In genomic region chr5:52910159-52910591, GRCm38 (mm10) we compare ENCODE assay signal across 8 mouse cellular contexts.
DNase-seq lines count a peak whose midpoint lies in the region; ATAC-seq and TF ChIP-seq lines count a peak whose summit lies in the region.

No protein-coding gene starts in this region.

- H3K4me3 ChIP-seq in kidney, postnatal 0 days (replicated peaks; ENCODE audit: low read depth, low read length): 0 out of 2 replicates have a peak overlapping the region, but pooled peaks have one; percentile 1
- peak overlapping the region; percentile 33 for H3K4me3 ChIP-seq in heart, embryonic 11.5 days (ENCODE audit: low read depth, low read length)
- H3K4me3 ChIP-seq in liver, embryonic 11.5 days (ENCODE audit: low read depth, low read length): peak overlapping the region; percentile 36
- H3K4me3 ChIP-seq in midbrain, postnatal 0 days (ENCODE audit: low read depth, low read length): no peak overlapping the region

- peak overlapping the region; percentile 41 for H3K4me2 ChIP-seq in kidney, postnatal 0 days (ENCODE audit: low read length)
- peak overlapping the region; percentile 62 for H3K4me2 ChIP-seq in heart, embryonic 11.5 days
- H3K4me2 ChIP-seq in liver, embryonic 11.5 days: peak overlapping the region; percentile 63
- peak overlapping the region; percentile 36 for H3K4me2 ChIP-seq in midbrain, postnatal 0 days (ENCODE audit: low read depth, low read length, poor library complexity, severe bottlenecking)

- no peaks in the 10 kb centered on the region for H3K36me3 ChIP-seq in kidney, postnatal 0 days (ENCODE audit: insufficient read depth, low read length)
- no peaks in the 10 kb centered on the region for H3K36me3 ChIP-seq in heart, embryonic 11.5 days (ENCODE audit: control insufficient read depth, insufficient read depth, low read length)
- no peaks in the 10 kb centered on the region for H3K36me3 ChIP-seq in liver, embryonic 11.5 days (ENCODE audit: control insufficient read depth, insufficient read depth, low read length)
- no peaks in the 10 kb centered on the region; the same call in 1 of the 2 replicates for H3K36me3 ChIP-seq in midbrain, postnatal 0 days (ENCODE audit: insufficient read depth, low read length)

- no peaks in the 10 kb centered on the region for H3K27me3 ChIP-seq in kidney, postnatal 0 days (ENCODE audit: insufficient read depth, low read length)
- H3K27me3 ChIP-seq in heart, embryonic 11.5 days (ENCODE audit: control insufficient read depth, insufficient read depth, low read length): no peaks in the 10 kb centered on the region
- H3K27me3 ChIP-seq in liver, embryonic 11.5 days (replicated peaks; ENCODE audit: control insufficient read depth, insufficient read depth, low read length): no peaks in the 10 kb centered on the region
- no peaks in the 10 kb centered on the region for H3K27me3 ChIP-seq in midbrain, postnatal 0 days (ENCODE audit: insufficient read depth, low read length)

- TF ChIP-seq CTCF in kidney, postnatal 0 days (IDR thresholded peaks at IDR 0.05; ENCODE audit: low read depth): no peak
- TF ChIP-seq CTCF in midbrain, postnatal 0 days (IDR thresholded peaks at IDR 0.05): no peak

- no peak overlapping the region for H3K27ac ChIP-seq in kidney, postnatal 0 days
- H3K27ac ChIP-seq in heart, embryonic 11.5 days (ENCODE audit: low read depth, low read length): no peak overlapping the region
- no peak overlapping the region for H3K27ac ChIP-seq in liver, embryonic 11.5 days (ENCODE audit: low read depth, low read length)
- no peak overlapping the region for H3K27ac ChIP-seq in midbrain, postnatal 0 days (ENCODE audit: low read depth, low read length)

- no peak overlapping the region for H3K9ac ChIP-seq in kidney, postnatal 0 days (ENCODE audit: low read depth, low read length)
- H3K9ac ChIP-seq in heart, embryonic 11.5 days (ENCODE audit: low read depth, low read length): peak overlapping the region; percentile 36
- H3K9ac ChIP-seq in liver, embryonic 11.5 days (ENCODE audit: low read depth, low read length): 0 out of 2 replicates have a peak overlapping the region, but pooled peaks have one; percentile 30
- H3K9ac ChIP-seq in midbrain, postnatal 0 days (replicated peaks; ENCODE audit: low read length, poor library complexity, severe bottlenecking): no peak overlapping the region

- H3K4me1 ChIP-seq in kidney, postnatal 0 days (replicated peaks; ENCODE audit: insufficient read depth, low read length): no peaks in the 10 kb centered on the region
- H3K4me1 ChIP-seq in heart, embryonic 11.5 days (ENCODE audit: control insufficient read depth, insufficient read depth, low read length): 0 out of 2 replicates have a peak, but pooled peaks cover 4% of the 10 kb centered on the region
- no peaks in the 10 kb centered on the region for H3K4me1 ChIP-seq in liver, embryonic 11.5 days (replicated peaks; ENCODE audit: control insufficient read depth, insufficient read depth, low read length)
- no peaks in the 10 kb centered on the region for H3K4me1 ChIP-seq in midbrain, postnatal 0 days (ENCODE audit: insufficient read depth, low read length)

- H3K9me3 ChIP-seq in kidney, postnatal 0 days (replicated peaks; ENCODE audit: low read length): no peaks in the 10 kb centered on the region
- no peaks in the 10 kb centered on the region for H3K9me3 ChIP-seq in heart, embryonic 11.5 days (replicated peaks; ENCODE audit: control insufficient read depth, low read length)
- H3K9me3 ChIP-seq in liver, embryonic 11.5 days (ENCODE audit: control insufficient read depth, low read length): no peaks in the 10 kb centered on the region
- no peaks in the 10 kb centered on the region for H3K9me3 ChIP-seq in midbrain, postnatal 0 days (ENCODE audit: low read length)

- no peak for DNase-seq in kidney, postnatal 0 days (ENCODE audit: low spot score)
- no peak for DNase-seq in kidney, adult 18-20 months
- DNase-seq in liver, embryonic 11.5 days (ENCODE audit: low spot score): peak; percentile 39
- no peak for DNase-seq in midbrain, postnatal 0 days (ENCODE audit: low spot score)
- DNase-seq in yolk sac, embryonic 10.5 days (ENCODE audit: low spot score): peak; percentile 37
- no peak for DNase-seq in left cerebral cortex, adult 8-10 months (ENCODE audit: low spot score in 2 of 2)

- peak; percentile 57 for ATAC-seq in kidney, postnatal 0 days (replicated peaks; ENCODE audit: low FRiP score, low read depth)
- ATAC-seq in activated CD4-positive, CD25-positive, alpha-beta regulatory T cell, adult 4 months: peak; percentile 89
- peak; percentile 35 for ATAC-seq in heart, embryonic 11.5 days (replicated peaks; ENCODE audit: insufficient number of reproducible peaks, low FRiP score, low TSS enrichment)
- peak; percentile 82 for ATAC-seq in liver, embryonic 11.5 days (replicated peaks; ENCODE audit: low FRiP score)
- peak; percentile 68; the same call in 1 of the 2 replicates for ATAC-seq in midbrain, postnatal 0 days (ENCODE audit: low FRiP score)

- WGBS in kidney, postnatal 0 days: 35% methylated on average over 12 of the region's 12 CpGs
- 18% methylated on average over 12 of the region's 12 CpGs for WGBS in heart, embryonic 11.5 days (ENCODE audit: insufficient replicate concordance)
- 18% methylated on average over 12 of the region's 12 CpGs for WGBS in liver, embryonic 11.5 days
- WGBS in midbrain, postnatal 0 days: 39% methylated on average over 12 of the region's 12 CpGs

Comparison
In these comparisons a context has a peak if more than half of its experiments do, and no peak if none do; other contexts are left out.
1. ATAC-seq: peak in every context shown above with its lines; median percentile 89 in activated CD4-positive, CD25-positive, alpha-beta regulatory T cell, adult 4 months; 82 in liver, embryonic 11.5 days; 68 in midbrain, postnatal 0 days; 57 in kidney, postnatal 0 days; 35 in heart, embryonic 11.5 days.
2. DNase-seq: peak in liver, embryonic 11.5 days (single experiment) and yolk sac, embryonic 10.5 days (single experiment); none in kidney, postnatal 0 days (single experiment), kidney, adult 18-20 months (single experiment), midbrain, postnatal 0 days (single experiment) and left cerebral cortex, adult 8-10 months (0 of 2).
3. H3K9ac ChIP-seq: peak in heart, embryonic 11.5 days (single experiment) and liver, embryonic 11.5 days (single experiment); none in kidney, postnatal 0 days (single experiment) and midbrain, postnatal 0 days (single experiment).
4. Peak in every context shown above with its lines, with median percentiles within 50 percentile points of each other: H3K4me2 ChIP-seq.